In the genomic region with DNA sequence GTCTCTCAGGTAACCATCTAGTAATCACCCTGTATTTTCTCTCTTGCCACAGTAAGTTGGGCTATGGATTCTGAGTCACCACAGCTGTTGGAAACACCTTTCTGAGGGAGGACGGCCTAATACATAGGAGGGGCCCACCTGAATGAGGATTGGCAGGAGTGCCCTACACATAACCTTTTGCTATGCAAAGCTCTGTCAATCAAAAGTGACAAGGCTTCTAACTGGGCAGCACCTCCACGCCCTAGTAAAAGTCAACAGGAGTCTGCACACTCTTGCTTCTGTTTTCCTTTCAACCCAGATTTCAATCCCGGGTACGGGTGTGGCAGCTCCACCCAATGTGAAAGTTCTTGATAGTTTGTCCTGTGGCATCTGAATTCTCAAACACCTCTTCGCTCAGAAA, we compare ENCODE assay signal across 25 mouse cellular contexts.
DNase-seq lines count a peak whose midpoint lies in the region; ATAC-seq and TF ChIP-seq lines count a peak whose summit lies in the region.
"Had no signal": no experiment of that assay in that cellular context is flagged by ENCODE, and none has a peak within 500 bp of the region (broad histone marks: within the 10 kb centered on the region; RNA-seq: fewer than 3 reads in every experiment).

No protein-coding gene starts in this region.

- H3K27ac ChIP-seq in stomach, embryonic 14.5 days (ENCODE audit: low read length), result no peak overlapping the region
- H3K27ac ChIP-seq in stomach, embryonic 16.5 days (ENCODE audit: low read length), result no peak overlapping the region
- H3K27ac ChIP-seq in midbrain, embryonic 15.5 days, result no peak overlapping the region
- no peak overlapping the region for H3K27ac ChIP-seq in hindbrain, postnatal 0 days
- H3K27ac ChIP-seq: embryonic facial prominence, embryonic 13.5 days; embryonic facial prominence, embryonic 15.5 days; forebrain, embryonic 10.5 days; forebrain, embryonic 12.5 days had no signal

- H3K9me3 ChIP-seq in stomach, embryonic 14.5 days (ENCODE audit: control insufficient read depth, low read depth, low read length), result no peaks in the 10 kb centered on the region
- H3K9me3 ChIP-seq in stomach, embryonic 16.5 days (replicated peaks; ENCODE audit: control insufficient read depth, low read length), result no peaks in the 10 kb centered on the region
- no peaks in the 10 kb centered on the region for H3K9me3 ChIP-seq in midbrain, embryonic 15.5 days
- H3K9me3 ChIP-seq in hindbrain, postnatal 0 days (ENCODE audit: low read length), result no peaks in the 10 kb centered on the region
- H3K9me3 ChIP-seq: embryonic facial prominence, embryonic 13.5 days; embryonic facial prominence, embryonic 15.5 days; forebrain, embryonic 10.5 days; forebrain, embryonic 12.5 days had no signal

- no peaks in the 10 kb centered on the region for H3K36me3 ChIP-seq in stomach, embryonic 14.5 days (ENCODE audit: control insufficient read depth, insufficient read depth, low read length)
- no peaks in the 10 kb centered on the region for H3K36me3 ChIP-seq in stomach, embryonic 16.5 days (ENCODE audit: control insufficient read depth, insufficient read depth, low read length)
- no peaks in the 10 kb centered on the region for H3K36me3 ChIP-seq in midbrain, embryonic 15.5 days (replicated peaks)
- no peaks in the 10 kb centered on the region for H3K36me3 ChIP-seq in hindbrain, postnatal 0 days (ENCODE audit: insufficient read depth, low read length)
- H3K36me3 ChIP-seq: embryonic facial prominence, embryonic 13.5 days; embryonic facial prominence, embryonic 15.5 days; forebrain, embryonic 10.5 days; forebrain, embryonic 12.5 days; G1E had no signal

- H3K4me2 ChIP-seq in stomach, embryonic 14.5 days (replicated peaks; ENCODE audit: low read depth, low read length), result no peak overlapping the region
- H3K4me2 ChIP-seq in stomach, embryonic 16.5 days (ENCODE audit: low read depth, low read length), result no peak overlapping the region
- no peak overlapping the region for H3K4me2 ChIP-seq in midbrain, embryonic 15.5 days
- H3K4me2 ChIP-seq in hindbrain, postnatal 0 days (ENCODE audit: low read depth, low read length), result no peak overlapping the region
- H3K4me2 ChIP-seq: embryonic facial prominence, embryonic 13.5 days; embryonic facial prominence, embryonic 15.5 days; forebrain, embryonic 12.5 days had no signal

- TF ChIP-seq CTCF in hindbrain, postnatal 0 days (IDR thresholded peaks at IDR 0.05; ENCODE audit: low read depth), result no peak

- no peaks in the 10 kb centered on the region for H3K27me3 ChIP-seq in stomach, embryonic 14.5 days (ENCODE audit: control insufficient read depth, insufficient read depth, low read length)
- H3K27me3 ChIP-seq in stomach, embryonic 16.5 days (ENCODE audit: control insufficient read depth, insufficient read depth, low read length), result no peaks in the 10 kb centered on the region
- no peaks in the 10 kb centered on the region for H3K27me3 ChIP-seq in midbrain, embryonic 15.5 days (replicated peaks)
- no peaks in the 10 kb centered on the region for H3K27me3 ChIP-seq in hindbrain, postnatal 0 days (ENCODE audit: insufficient read depth, low read length)
- H3K27me3 ChIP-seq: embryonic facial prominence, embryonic 13.5 days; embryonic facial prominence, embryonic 15.5 days; forebrain, embryonic 12.5 days; Patski had no signal

- peak; percentile 94 for ATAC-seq in stomach, embryonic 14.5 days (ENCODE audit: insufficient number of reproducible peaks, insufficient read depth, low FRiP score, low read depth)
- ATAC-seq in stomach, embryonic 16.5 days (ENCODE audit: insufficient read depth, low FRiP score), result peak; percentile 97
- ATAC-seq in midbrain, embryonic 15.5 days (replicated peaks), result no peak
- no peak for ATAC-seq in hindbrain, postnatal 0 days
- ATAC-seq: activated CD4-positive, CD25-positive, alpha-beta regulatory T cell, adult 4 months; forebrain, embryonic 14.5 days; forebrain, embryonic 16.5 days; Patski had no signal

- peak; percentile 38 for DNase-seq in R1 (ENCODE audit: low read depth, low spot score)
- DNase-seq in cerebellum, postnatal 4 days (ENCODE audit: low spot score in 2 of 2), result no peak
- DNase-seq in hindbrain, postnatal 0 days (ENCODE audit: low spot score), result no peak
- DNase-seq in yolk sac, embryonic 10.5 days (ENCODE audit: low spot score), result no peak
- DNase-seq: adrenal gland, adult 8-10 months; adrenal gland, postnatal 14 days; cerebellum, adult 11 months; cerebellum, adult 18-20 months; cerebellum, adult 8-10 months; cerebellum, postnatal 10 days; cerebellum, postnatal 25 days; embryo, embryonic 11 days had no signal

- H3K4me1 ChIP-seq in stomach, embryonic 14.5 days (ENCODE audit: control insufficient read depth, insufficient read depth, low read length), result no peaks in the 10 kb centered on the region
- no peaks in the 10 kb centered on the region for H3K4me1 ChIP-seq in stomach, embryonic 16.5 days (ENCODE audit: control insufficient read depth, insufficient read depth, low read length)
- H3K4me1 ChIP-seq in midbrain, embryonic 15.5 days, result no peaks in the 10 kb centered on the region
- H3K4me1 ChIP-seq in hindbrain, postnatal 0 days (ENCODE audit: insufficient read depth, low read length), result no peaks in the 10 kb centered on the region
- H3K4me1 ChIP-seq: embryonic facial prominence, embryonic 13.5 days; embryonic facial prominence, embryonic 15.5 days; forebrain, embryonic 12.5 days had no signal

- H3K9ac ChIP-seq in stomach, embryonic 14.5 days (replicated peaks; ENCODE audit: low read depth, low read length), result no peak overlapping the region
- no peak overlapping the region for H3K9ac ChIP-seq in stomach, embryonic 16.5 days (ENCODE audit: low read length)
- no peak overlapping the region for H3K9ac ChIP-seq in midbrain, embryonic 15.5 days
- no peak overlapping the region for H3K9ac ChIP-seq in hindbrain, postnatal 0 days (replicated peaks; ENCODE audit: low read length)
- H3K9ac ChIP-seq: embryonic facial prominence, embryonic 13.5 days; embryonic facial prominence, embryonic 15.5 days; forebrain, embryonic 12.5 days had no signal

- no peak overlapping the region for H3K4me3 ChIP-seq in stomach, embryonic 14.5 days (ENCODE audit: low read depth, low read length)
- H3K4me3 ChIP-seq in stomach, embryonic 16.5 days (replicated peaks; ENCODE audit: low read length), result no peak overlapping the region
- no peak overlapping the region for H3K4me3 ChIP-seq in midbrain, embryonic 15.5 days
- H3K4me3 ChIP-seq in hindbrain, postnatal 0 days (ENCODE audit: low read length), result no peak overlapping the region
- H3K4me3 ChIP-seq: embryonic facial prominence, embryonic 13.5 days; embryonic facial prominence, embryonic 15.5 days; erythroblast, embryonic 14.5 days; forebrain, embryonic 10.5 days; forebrain, embryonic 12.5 days had no signal

- 76% methylated on average over 5 of the region's 5 CpGs for WGBS in stomach, embryonic 14.5 days
- 71% methylated on average over 5 of the region's 5 CpGs for WGBS in stomach, embryonic 16.5 days
- WGBS in midbrain, embryonic 15.5 days, result 95% methylated on average over 5 of the region's 5 CpGs
- 93% methylated on average over 5 of the region's 5 CpGs for WGBS in hindbrain, postnatal 0 days

Comparison
In these comparisons a context has a peak if more than half of its experiments do, and no peak if none do; other contexts are left out.
1. ATAC-seq: peak in stomach, embryonic 14.5 days (single experiment) and stomach, embryonic 16.5 days (single experiment); none in midbrain, embryonic 15.5 days (single experiment) and hindbrain, postnatal 0 days (single experiment).